Mouse (Mus musculus) E14TG2a.4 (cell line): ENCODE results near the gene Rapgef5.

Experiments used
- CTCF ChIP-seq: conservative IDR thresholded peaks from 2 replicates; pipeline ENCODE4 v1.5.1; 2014; ENCODE audit warnings: low read length
- POU5F1 ChIP-seq: IDR thresholded peaks from 2 replicates; pipeline ENCODE4 v1.6.1; 2014; ENCODE audit warnings: low read length, borderline replicate concordance

DNA sequence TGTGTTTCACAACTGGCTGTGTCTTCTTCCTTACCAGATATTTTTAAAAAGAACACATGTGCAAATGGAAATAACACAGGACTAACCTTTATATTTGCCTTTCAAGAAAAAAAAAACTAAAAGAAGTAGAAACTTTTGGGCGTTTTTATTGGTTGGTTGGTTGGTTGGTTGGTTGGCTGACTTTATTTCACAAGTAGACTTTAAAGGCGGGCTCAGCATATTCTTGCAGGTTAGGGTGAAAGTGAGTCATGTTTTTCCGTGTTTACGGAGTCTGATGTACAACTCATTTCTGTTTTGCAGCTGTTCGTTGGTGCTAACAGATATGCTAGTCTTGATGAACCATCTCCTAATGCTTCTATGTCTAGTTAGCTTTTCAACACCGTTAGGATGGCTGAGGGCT, 196.2 kb downstream of the Rapgef5 start:
- TF ChIP-seq CTCF = no peak
- TF ChIP-seq POU5F1 = no peak
